Mouse (Mus musculus) neural tube, embryonic 14.5 days (tissue): ENCODE results near the gene Tenm4. TPM values are rescaled to one million over a fixed set of nuclear protein-coding genes. Genes with fewer than 3 reads are reported as not detected.

Experiments
- ATAC-seq: fragments of 200-750 bp; cut with Nextera tagmentation; 2 replicates; pipeline ENCODE4 v1.8.0; 2017; ENCODE audit warnings: low read depth, mild to moderate bottlenecking, moderate TSS enrichment, moderate library complexity
- H3K27ac ChIP-seq: fragments of 300-500 bp; sonication (generic); 2 replicates; pipeline ENCODE4 v1.5.1; 2014; ENCODE audit warnings: low read depth, mild to moderate bottlenecking, control low read depth, low read length, moderate library complexity, mixed read lengths
- H3K27me3 ChIP-seq: fragments of 300-500 bp; sonication (generic); 2 replicates; pipeline ENCODE4 v1.6.1; 2014; ENCODE audit warnings: low read length; ENCODE audit not compliant: control insufficient read depth, insufficient read depth
- H3K36me3 ChIP-seq: fragments of 300-500 bp; sonication (generic); 2 replicates; pipeline ENCODE4 v1.6.1; 2014; ENCODE audit warnings: low read length, mixed read lengths; ENCODE audit not compliant: control insufficient read depth, insufficient read depth
- H3K4me1 ChIP-seq: fragments of 300-500 bp; sonication (generic); 2 replicates; pipeline ENCODE4 v1.6.1; 2014; ENCODE audit warnings: low read length; ENCODE audit not compliant: control insufficient read depth, insufficient read depth
- H3K4me2 ChIP-seq: fragments of 300-500 bp; sonication (generic); 2 replicates; pipeline ENCODE4 v1.6.1; 2014; ENCODE audit warnings: mild to moderate bottlenecking, low read depth, low read length, control low read depth
- H3K4me3 ChIP-seq: fragments of 300-500 bp; sonication (generic); 2 replicates; pipeline ENCODE4 v1.5.1; 2014; ENCODE audit warnings: low read depth, low read length, control low read depth, mixed read lengths
- H3K9ac ChIP-seq: fragments of 300-500 bp; sonication (generic); replicated peaks from 2 replicates; pipeline ENCODE4 v1.6.1; 2014; ENCODE audit warnings: low read depth, mild to moderate bottlenecking, control low read depth, low read length, mixed read lengths
- H3K9me3 ChIP-seq: fragments of 300-500 bp; sonication (generic); 2 replicates; pipeline ENCODE4 v1.6.1; 2016; ENCODE audit warnings: low read length; ENCODE audit not compliant: control insufficient read depth
- WGBS: fragments of 180-500 bp; shearing (Covaris S2); extraction: QIAGEN DNeasy Blood & Tissue Kit; methylation state at CpG from one replicate; pipeline ENCODE4 v1.1.7; 2014; 5-methylcytosine and 5-hydroxymethylcytosine counted together
- polyA plus RNA-seq: library from polyadenylated mRNA; unstranded; fragments of >200 nt; fragmentation: Nextera tagmentation; extraction: Ambion mirVana; gene quantifications from 2 replicates; pipeline ENCODE4 v1.2.1, GENCODE M21; 2014

The Tenm4 gene
- polyA plus RNA-seq, 1 experiment from 2014 or later = 54.8 TPM

DNA sequence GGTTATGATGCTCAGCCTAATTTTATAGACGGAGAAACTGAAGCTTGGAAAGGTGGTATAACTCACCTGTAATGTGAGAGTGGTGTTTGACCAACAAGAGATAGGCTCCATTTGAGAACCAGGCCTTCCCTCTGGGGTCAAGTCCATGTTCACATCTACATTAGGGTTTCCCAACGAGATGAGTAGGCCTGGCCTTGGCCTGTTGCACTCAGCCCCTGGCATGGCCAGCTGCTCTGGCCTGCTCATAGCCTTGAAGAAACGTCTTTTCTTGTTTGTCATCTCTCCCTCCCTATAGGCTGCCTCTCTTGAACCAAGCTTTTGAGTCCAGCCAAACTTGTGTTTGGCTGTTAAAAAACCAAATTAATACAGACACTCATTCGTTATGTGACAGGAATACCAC is 668.5 kb downstream of the Tenm4 start:
- Histone ChIP-seq H3K4me2 (no peak overlapping the region), H3K4me3 (no peak overlapping the region), H3K27me3 (no peaks in the 10 kb centered on the region), H3K4me1 (peaks cover 12% of the 10 kb centered on the region; the same call in 1 of the 2 replicates), H3K9ac (no peak overlapping the region), H3K36me3 (no peaks in the 10 kb centered on the region), H3K27ac (no peak overlapping the region), H3K9me3 (no peaks in the 10 kb centered on the region)
- no peak for ATAC-seq
- 88% methylated on average over 4 of the region's 4 CpGs for WGBS

GRCm38 (mm10) chr7:96842477-96843255 is 671.6 kb downstream of the Tenm4 start:
- 37% methylated on average over 12 of the region's 12 CpGs for WGBS
- Histone ChIP-seq H3K9me3 (no peaks in the 10 kb centered on the region), H3K9ac (no peak overlapping the region), H3K4me2 (no peak overlapping the region), H3K4me1 (peaks cover 6% of the 10 kb centered on the region; the same call in 1 of the 2 replicates), H3K36me3 (no peaks in the 10 kb centered on the region), H3K27ac (no peak overlapping the region), H3K27me3 (no peaks in the 10 kb centered on the region), H3K4me3 (no peak overlapping the region)
- ATAC-seq = peak; percentile 33; the same call in 1 of the 2 replicates

DNA sequence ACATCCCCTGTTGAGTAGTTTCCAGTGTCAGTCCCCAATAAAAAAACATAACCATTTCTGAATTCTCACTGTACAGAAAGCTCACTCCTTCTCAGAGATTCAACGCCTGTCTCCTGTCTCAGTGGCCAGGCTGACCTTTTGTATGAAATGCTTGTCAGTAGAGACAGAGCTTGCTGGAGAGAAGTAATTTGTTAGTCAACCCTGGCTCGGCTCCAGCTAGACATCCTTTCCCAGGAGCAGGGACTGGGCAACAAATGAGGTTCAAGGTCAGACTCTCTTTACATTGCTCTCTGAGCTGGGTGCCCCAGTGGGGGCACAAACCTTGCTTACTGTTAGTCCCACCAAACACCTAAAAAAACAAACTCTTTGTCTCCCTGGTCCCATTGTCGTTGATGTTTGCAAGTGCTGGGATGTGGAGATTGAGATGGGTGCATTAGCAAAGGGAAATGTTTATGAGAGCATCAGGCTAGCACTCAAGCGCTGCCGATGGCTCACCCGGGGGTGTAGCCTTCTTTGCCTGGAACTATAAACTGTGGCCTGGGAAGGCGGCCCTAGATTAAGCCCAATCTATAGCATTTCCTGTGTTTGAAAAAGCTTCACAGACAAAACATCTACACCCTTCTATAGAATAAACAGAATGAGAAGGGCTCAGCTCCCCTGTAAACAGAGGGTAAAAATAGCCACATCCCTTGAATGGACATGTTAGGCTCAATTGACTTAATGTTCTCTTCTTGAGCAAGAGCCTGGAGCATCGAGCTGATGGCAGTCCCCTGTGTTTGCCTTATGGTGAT is 673.3 kb downstream of the Tenm4 start:
- H3K9me3 ChIP-seq = no peaks in the 10 kb centered on the region

DNA sequence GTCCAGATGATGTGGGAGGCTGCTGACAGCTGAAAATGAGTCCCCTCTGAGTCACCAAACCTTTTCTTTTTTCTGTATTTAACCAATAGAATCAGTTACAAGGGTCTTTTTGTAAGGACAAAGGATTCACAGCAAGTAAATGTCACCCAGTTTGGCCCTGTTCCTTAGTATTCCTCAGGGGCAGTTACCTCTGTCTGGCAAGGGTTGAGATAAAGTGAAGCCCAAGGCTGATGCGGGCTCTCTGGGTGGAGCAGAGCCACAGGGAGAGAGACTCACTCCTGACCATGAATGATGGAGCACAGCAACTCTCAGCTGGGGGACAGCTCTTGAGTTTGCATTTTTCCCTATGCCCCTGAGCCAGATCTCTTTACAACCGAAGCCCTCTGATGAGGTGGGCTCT is 681.7 kb downstream of the Tenm4 start:
- Histone ChIP-seq H3K36me3 (no peaks in the 10 kb centered on the region; the same call in 1 of the 2 replicates), H3K4me2 (no peak overlapping the region), H3K9me3 (no peaks in the 10 kb centered on the region), H3K4me3 (no peak overlapping the region), H3K27ac (no peak overlapping the region), H3K4me1 (no peaks in the 10 kb centered on the region), H3K9ac (no peak overlapping the region), H3K27me3 (no peaks in the 10 kb centered on the region)
- ATAC-seq = no peak
- WGBS = 88% methylated on average over 2 of the region's 2 CpGs

More for the DNA sequence above, 673.3 kb downstream of the Tenm4 start:
- H3K9ac ChIP-seq = no peak overlapping the region
- no peak for ATAC-seq
- no peak overlapping the region for H3K4me2 ChIP-seq
- 71% methylated on average over 8 of the region's 8 CpGs for WGBS
- no peaks in the 10 kb centered on the region for H3K27me3 ChIP-seq
- H3K36me3 ChIP-seq = no peaks in the 10 kb centered on the region; the same call in 1 of the 2 replicates
- peaks cover 6% of the 10 kb centered on the region; the same call in 1 of the 2 replicates for H3K4me1 ChIP-seq
- H3K27ac ChIP-seq = no peak overlapping the region
- H3K4me3 ChIP-seq = no peak overlapping the region

- H3K27ac ChIP-seq = no peak overlapping the region
- H3K4me2 ChIP-seq = no peak overlapping the region
- H3K4me3 ChIP-seq = no peak overlapping the region
- H3K9me3 ChIP-seq = no peaks in the 10 kb centered on the region
- no peaks in the 10 kb centered on the region for H3K27me3 ChIP-seq
- H3K36me3 ChIP-seq = no peaks in the 10 kb centered on the region
- 84% methylated on average over 5 of the region's 5 CpGs for WGBS
- H3K4me1 ChIP-seq = no peaks in the 10 kb centered on the region
- no peak overlapping the region for H3K9ac ChIP-seq
- no peak for ATAC-seq
Measured at GRCm38 (mm10) chr7:96855867-96856406, 684.9 kb downstream of the Tenm4 start.

GRCm38 (mm10) chr7:96856518-96856917 is 685.5 kb downstream of the Tenm4 start:
- Histone ChIP-seq H3K4me2 (no peak overlapping the region), H3K36me3 (no peaks in the 10 kb centered on the region), H3K9ac (no peak overlapping the region), H3K4me3 (no peak overlapping the region), H3K27me3 (no peaks in the 10 kb centered on the region), H3K9me3 (no peaks in the 10 kb centered on the region), H3K4me1 (no peaks in the 10 kb centered on the region), H3K27ac (no peak overlapping the region)
- 86% methylated on average over 4 of the region's 4 CpGs for WGBS
- ATAC-seq = no peak

DNA sequence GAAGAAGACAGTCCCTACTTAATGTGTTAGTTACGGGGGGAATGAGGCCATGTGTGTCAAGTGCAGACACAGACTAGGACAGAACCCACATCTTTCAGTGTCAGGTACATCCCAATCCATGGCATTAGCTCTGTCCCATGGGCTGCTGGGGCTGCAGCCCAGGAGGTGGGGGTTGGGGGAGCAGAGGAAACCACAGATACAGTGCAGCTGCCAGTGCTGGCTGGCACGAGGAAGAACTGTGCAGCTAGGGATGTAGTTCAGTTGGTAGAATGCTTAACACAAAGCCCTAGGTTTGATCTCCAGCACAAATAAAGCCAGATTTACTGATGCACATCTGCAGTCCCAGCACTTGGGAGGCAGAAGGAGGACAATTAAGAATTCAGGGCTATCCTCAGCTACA is 688.0 kb downstream of the Tenm4 start:
- Histone ChIP-seq H3K27ac (no peak overlapping the region), H3K4me1 (no peaks in the 10 kb centered on the region), H3K4me2 (no peak overlapping the region), H3K4me3 (no peak overlapping the region), H3K9me3 (no peaks in the 10 kb centered on the region), H3K27me3 (no peaks in the 10 kb centered on the region), H3K36me3 (no peaks in the 10 kb centered on the region), H3K9ac (no peak overlapping the region)
- no peak for ATAC-seq
- 77% methylated on average over 2 of the region's 2 CpGs for WGBS

- 60% methylated on average over 5 of the region's 5 CpGs for WGBS
- H3K4me2 ChIP-seq = no peak overlapping the region
- peak; percentile 57; the same call in 1 of the 2 replicates for ATAC-seq
- no peak overlapping the region for H3K4me3 ChIP-seq
- no peaks in the 10 kb centered on the region for H3K4me1 ChIP-seq
- no peaks in the 10 kb centered on the region for H3K36me3 ChIP-seq
- no peak overlapping the region for H3K9ac ChIP-seq
- H3K27ac ChIP-seq = no peak overlapping the region
- H3K27me3 ChIP-seq = no peaks in the 10 kb centered on the region
- no peaks in the 10 kb centered on the region for H3K9me3 ChIP-seq
Measured at GRCm38 (mm10) chr7:96859684-96860083, 688.6 kb downstream of the Tenm4 start.

DNA sequence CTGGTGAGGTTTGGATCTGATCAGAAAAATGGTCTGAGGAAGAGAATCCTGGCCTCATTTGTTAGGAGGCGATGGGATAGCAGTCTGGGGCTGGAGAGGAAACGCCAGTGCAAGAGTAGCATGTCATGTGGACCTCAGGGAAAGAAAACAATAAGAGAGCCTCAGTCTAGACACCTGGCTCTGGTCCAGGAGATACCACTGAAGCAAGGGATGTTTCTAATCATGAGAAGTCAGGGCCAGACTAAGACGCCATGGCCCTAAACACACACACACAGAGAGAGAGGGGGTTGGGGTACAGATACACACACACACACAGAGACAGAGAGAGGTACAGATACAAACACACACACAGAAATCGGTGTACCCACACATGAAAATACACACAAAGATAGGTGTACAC is 689.6 kb downstream of the Tenm4 start:
- ATAC-seq = no peak
- Histone ChIP-seq H3K9me3 (no peaks in the 10 kb centered on the region), H3K27ac (no peak overlapping the region), H3K4me1 (0 out of 2 replicates have a peak, but pooled peaks cover 8% of the 10 kb centered on the region), H3K4me3 (no peak overlapping the region), H3K36me3 (no peaks in the 10 kb centered on the region), H3K9ac (no peak overlapping the region), H3K4me2 (no peak overlapping the region), H3K27me3 (no peaks in the 10 kb centered on the region)
- 65% methylated on average over 4 of the region's 4 CpGs for WGBS
